Mouse (Mus musculus) retina, postnatal 1 day (tissue): ENCODE data around the gene Slc25a23.

ENCODE experiments used
- DNase-seq: peaks from one replicate; pipeline ENCODE4 v3.0.0-alpha.2; 2012

Gene Slc25a23

GRCm38 (mm10) chr17:57011236-57012141 lies 48.2 kb downstream of the Slc25a23 start, which contains the start of the genes Gtf2f1 and Gm17949:
Gene Gtf2f1, minus strand, starts transcription at chr17:57011288.
Gene Gm17949, plus strand, starts transcription at chr17:57011469.
- DNase-seq = peak; percentile 100

DNA sequence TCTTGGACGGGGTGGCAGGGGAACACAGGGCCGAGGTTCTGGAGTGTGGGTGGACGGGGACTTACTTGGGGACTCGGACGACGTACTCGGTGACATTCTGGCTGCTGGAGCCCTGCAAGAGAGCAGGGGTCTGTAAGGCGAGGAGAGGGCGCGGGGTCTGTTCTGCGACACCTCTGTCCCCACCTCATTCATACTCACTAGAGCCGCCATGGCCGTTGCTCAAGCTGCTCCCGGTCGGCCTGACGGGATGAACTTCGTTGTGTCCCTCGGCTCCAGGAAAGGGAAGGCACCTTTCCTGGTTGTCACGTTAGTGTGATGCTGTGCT lies 48.8 kb downstream of the Slc25a23 start:
- no peak for DNase-seq

- peak; percentile 29 for DNase-seq
These were observed 52.3 kb downstream of the Slc25a23 start for GRCm38 (mm10) chr17:57007137-57007905.

DNA sequence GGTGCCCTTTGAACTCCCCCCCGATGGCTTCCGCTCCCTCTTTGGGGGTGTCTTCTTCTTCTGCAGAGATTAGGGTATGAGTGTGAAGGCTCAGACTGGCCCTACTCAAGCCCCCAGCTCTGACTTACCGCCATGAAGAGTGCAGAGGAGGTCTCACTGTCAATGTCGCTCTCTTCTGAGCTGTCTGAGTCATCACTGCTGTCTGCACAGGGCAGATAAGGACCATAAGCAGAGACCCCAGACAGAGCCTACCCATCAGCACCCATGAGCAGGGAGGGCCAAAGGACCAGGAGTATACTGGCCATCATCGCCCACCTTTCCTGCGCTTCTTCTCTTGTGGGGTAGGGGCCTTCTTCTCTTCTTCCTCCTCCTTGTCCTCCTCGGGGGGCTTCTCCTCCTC lies 55.7 kb downstream of the Slc25a23 start:
- DNase-seq = no peak

DNA sequence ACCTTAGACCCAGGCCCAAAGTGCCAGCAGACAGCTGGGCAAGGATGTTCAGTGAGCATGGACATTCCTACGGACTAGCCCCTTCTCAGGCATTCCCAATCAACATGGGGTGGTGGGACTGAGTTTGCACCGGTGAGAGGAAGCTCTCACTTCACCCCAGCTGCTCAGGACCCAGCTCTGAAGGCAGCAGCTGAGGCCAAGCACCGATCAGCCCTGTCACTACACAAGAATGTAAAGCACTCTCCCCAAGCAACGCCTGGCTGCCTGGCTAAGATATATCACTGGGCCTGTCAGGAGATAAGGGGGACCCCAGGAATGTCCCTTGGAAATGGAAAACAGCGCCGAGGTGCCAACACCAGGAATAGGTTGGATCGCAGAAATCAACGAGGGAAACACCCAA lies 58.4 kb downstream of the Slc25a23 start:
- no peak for DNase-seq

DNA sequence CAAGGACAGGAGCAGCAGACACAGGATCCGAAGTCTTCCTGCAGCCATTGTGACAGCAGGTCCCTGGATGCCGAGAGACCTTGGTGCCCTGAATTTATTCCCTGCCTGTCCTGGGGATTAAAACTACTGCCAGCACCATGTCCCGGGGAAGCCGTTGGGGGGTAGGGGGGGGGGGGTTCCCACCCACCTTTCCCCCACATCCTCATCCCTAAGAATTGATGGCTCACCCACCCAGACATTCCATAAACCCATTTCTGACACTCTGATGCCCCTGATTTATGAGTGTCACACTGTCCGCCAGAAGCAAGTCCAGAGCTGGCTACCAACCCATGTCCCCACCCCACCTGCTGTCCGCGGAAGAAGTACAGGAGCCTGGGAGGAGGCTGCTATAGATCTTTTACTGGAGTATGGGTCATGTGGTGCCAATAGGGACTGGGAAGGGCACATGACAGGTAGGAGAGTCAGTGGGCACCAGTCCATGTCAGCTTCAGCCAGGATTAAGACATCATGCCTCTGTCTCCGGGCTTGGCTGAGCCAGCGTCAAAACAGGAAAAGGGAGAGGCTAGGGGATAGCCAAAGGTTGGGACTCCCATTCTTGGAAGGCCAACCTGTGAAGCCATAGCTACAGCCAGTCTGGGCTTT lies 59.6 kb downstream of the Slc25a23 start, which contains the start of gene Pspn:
Gene Pspn (minus strand): TSS at position 51 of the 642 bp plus-strand sequence.
- no peak for DNase-seq

DNA sequence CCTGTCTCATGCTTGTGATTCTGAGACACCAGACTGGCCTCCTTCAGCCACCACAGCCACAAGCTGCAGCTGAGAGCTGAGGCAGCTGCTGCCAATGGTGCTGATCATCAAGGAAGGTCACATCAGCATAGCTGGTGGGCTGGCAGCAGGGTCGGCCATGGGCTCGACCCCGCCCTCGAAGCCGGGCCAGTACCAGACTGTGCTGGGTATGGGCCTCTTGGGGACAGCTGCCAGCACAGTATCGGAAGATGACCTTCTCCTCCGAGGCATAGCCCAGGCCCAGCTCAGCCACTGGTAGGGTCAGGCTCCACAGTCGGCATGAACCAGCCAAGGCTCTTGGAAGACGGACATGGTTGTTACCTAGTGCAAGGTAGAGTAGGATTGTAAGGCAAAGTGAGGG lies 60.2 kb downstream of the Slc25a23 start:
- no peak for DNase-seq

DNA sequence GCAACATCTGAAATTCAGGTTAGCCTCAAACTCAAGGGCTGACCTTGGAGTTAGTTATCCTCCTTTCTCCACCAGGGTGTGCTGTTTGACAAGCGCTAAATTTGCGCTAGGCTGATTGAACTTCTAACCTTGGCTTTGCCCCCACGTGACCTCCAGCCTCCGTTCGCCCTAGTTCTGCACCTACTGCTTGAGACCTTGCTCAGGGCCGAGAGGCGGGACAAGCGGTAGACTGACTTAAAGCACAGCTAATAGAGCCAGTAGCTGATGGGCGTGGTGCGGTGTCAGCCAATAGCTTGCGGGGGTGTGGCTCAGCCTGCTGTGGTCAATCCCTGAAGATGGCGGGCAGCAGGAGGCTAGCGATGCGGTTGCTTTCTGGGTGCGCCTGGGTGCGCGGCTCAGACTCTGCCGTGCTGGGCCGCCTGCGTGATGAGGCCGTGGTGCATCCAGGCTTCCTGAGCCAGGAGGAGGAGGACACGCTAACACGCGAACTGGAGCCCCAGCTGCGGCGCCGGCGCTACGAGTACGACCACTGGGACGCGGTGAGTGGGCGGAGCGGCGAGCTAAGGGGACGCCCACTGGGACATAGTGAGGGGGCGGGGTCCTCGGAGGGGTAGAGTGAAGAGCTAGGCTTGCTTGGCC lies 62.5 kb downstream of the Slc25a23 start, which contains the start of gene Alkbh7:
Gene Alkbh7 (plus strand): TSS at position 311 of the 639 bp plus-strand sequence.
- peak; percentile 99 for DNase-seq

DNA sequence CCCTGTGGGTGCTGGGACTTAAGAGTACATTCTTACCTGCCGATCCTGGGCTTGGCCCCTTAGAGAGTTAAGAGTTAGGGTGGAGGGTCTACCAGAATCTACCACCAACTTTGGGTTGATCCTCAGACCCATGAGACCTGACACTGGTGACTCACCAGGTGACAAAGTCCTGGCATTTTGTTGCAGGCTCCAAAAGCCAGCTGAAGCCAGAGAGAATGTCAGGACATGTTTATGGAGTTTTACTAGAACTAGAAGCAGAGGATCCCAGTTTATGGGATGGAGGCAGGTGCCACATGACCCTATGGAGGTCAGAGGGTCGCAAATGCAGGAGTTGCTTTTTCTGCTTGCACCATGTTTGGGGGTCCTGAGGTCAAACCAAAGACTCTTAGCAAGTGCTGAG lies 63.2 kb downstream of the Slc25a23 start:
- DNase-seq = no peak

GRCm38 (mm10) chr17:56995046-56995445 lies 64.6 kb downstream of the Slc25a23 start:
- no peak for DNase-seq
